Mouse (Mus musculus): Measurements from ENCODE around the gene Hmgcl.
A peak's percentile ranks its signal among the peaks of the same experiment; 100 is the strongest.
"Not testable (repeated sequence)": the region's sequence is repeated elsewhere in the genome, so short reads cannot be mapped to it uniquely, and the experiment has no call there.

Gene Hmgcl

GRCm38 (mm10) chr4:135926861-135927260, 19.4 kb upstream of the Hmgcl start:
- DNase-seq (ENCODE audit: extremely low spot score): no peak

DNA sequence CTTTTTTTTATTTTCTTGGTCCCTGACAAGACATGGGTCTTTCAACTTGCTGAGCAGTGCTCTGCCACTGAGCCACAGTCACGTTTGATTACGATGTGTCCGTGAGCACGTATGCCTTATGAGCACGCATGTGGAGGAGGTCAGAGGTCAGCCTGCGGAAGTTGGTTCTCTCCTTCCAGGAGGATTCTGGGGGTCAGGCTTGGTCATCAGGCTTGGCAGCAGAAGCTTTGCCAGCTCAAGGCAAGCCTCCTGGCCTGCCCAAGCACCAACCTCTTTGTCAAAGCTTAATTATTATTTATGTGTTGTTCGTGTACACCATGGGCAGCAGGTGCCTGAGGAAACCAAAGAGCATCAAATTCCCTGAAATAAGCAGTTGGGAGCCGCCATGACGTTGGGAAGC, 17.9 kb upstream of the Hmgcl start:
- no peak for DNase-seq (ENCODE audit: extremely low spot score)

GRCm38 (mm10) chr4:135929405-135929804, 16.8 kb upstream of the Hmgcl start:
- no peak for DNase-seq (ENCODE audit: extremely low spot score)

DNA sequence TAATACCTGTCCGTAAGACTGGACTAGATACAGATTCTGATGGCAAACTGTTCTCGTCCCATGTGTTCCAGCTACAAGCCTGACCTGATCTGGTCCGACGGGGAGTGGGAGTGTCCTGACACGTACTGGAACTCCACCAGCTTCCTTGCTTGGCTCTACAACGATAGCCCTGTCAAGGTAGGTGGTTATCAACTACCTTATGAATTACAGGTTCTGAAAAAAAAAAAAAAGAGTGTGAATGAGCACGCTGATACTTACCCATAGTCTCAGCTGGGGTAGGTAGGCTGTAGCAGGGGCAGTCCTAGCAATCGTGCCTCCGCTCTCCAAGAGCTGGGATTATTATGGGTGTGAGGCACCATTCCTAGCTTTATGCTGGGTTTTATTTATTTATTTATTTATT, 16.4 kb upstream of the Hmgcl start:
- DNase-seq (ENCODE audit: extremely low spot score): no peak

- no peak for DNase-seq (ENCODE audit: extremely low spot score)
Observed at GRCm38 (mm10) chr4:135930239-135930638, 16.0 kb upstream of the Hmgcl start.

GRCm38 (mm10) chr4:135931832-135932231, 14.4 kb upstream of the Hmgcl start:
- no peak for DNase-seq (ENCODE audit: extremely low spot score)

DNA sequence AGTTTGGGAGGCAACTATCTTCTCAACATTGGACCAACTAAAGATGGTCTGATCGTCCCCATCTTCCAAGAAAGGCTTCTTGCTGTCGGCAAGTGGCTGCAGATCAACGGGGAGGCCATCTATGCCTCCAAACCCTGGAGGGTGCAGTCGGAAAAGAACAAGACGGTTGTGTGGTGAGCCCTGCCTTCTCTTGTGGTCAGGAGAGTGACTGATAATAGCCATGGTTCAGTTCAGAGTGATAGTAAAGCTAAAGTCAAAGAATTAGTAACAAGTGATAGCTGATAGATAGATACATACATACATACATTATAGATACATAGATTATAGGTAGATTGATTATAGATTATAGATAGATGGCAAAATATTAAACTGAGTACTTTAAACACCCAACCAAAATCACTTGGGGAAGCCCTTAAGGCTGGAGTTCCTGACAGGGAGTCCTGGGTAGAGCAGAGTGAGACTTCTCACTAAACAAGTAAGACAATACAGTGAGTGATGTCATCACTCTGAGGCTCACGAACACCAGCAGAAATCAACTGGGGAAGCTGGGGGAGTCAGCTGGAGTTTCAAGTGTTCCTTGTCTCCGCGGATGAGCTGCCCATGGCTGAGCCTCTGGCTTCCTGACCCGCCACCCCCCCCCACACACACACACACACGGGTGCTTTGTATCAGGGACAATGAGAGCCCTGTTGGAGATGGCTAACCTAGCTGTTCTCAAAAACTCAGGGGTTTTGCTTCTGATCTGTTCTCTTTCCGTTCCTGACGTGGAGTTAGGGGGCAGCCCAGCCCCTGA, 11.3 kb upstream of the Hmgcl start:
- DNase-seq (ENCODE audit: extremely low spot score): no peak

- DNase-seq (ENCODE audit: extremely low spot score): no peak
Observed at GRCm38 (mm10) chr4:135935502-135935901, 10.7 kb upstream of the Hmgcl start.

DNA sequence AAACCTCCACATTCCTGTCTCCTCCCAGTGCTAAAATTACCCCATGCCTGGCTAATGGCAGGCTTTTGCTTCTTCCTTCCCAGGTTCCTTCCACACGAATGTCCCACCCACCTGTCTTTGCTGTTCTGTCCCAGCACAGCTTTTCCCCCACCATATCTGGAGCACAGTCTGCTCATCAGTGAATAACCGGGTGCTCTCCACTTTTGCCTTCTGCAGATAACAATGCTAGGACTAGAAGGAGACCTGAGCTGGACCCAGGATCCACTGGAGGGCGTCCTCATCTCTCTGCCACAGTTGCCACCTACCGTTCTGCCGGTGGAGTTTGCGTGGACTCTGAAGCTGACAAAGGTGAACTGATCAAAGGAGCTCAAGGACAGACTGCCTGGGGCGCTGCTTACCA, 7.4 kb upstream of the Hmgcl start:
- DNase-seq (ENCODE audit: extremely low spot score): no peak

GRCm38 (mm10) chr4:135941026-135941425, 5.2 kb upstream of the Hmgcl start:
- DNase-seq (ENCODE audit: extremely low spot score): not testable (repeated sequence)

- DNase-seq (ENCODE audit: extremely low spot score): no peak
Observed at GRCm38 (mm10) chr4:135942193-135942592, 4.1 kb upstream of the Hmgcl start.

DNA sequence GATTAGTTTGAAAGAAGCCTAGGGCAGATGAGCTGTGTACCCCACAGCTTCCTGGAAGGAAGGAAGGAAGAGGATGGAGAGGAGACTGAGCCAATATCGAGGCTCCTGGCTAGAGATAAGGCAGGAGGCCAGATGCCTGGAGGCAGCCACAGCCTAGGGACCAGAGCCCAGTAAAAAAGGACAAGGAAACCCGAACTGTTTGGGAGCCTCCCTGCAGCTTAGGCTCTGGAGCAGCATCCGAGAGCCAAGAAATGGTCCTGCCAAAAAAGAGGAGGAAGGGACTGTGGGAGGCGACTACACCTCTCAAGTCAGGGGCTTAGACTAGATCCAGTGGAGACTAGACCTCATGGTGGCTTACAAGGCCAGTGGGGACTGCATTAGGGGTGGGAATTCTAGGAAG, 2.9 kb upstream of the Hmgcl start:
- no peak for DNase-seq (ENCODE audit: extremely low spot score)

GRCm38 (mm10) chr4:135945706-135946105, 542 bp upstream of the Hmgcl start:
- DNase-seq (ENCODE audit: extremely low spot score): no peak

GRCm38 (mm10) chr4:135946659-135947301, 532 bp downstream of the Hmgcl start:
- no peak for DNase-seq (ENCODE audit: extremely low spot score)

- DNase-seq (ENCODE audit: extremely low spot score): no peak
Observed at GRCm38 (mm10) chr4:135948142-135948541, 1.9 kb downstream of the Hmgcl start.

DNA sequence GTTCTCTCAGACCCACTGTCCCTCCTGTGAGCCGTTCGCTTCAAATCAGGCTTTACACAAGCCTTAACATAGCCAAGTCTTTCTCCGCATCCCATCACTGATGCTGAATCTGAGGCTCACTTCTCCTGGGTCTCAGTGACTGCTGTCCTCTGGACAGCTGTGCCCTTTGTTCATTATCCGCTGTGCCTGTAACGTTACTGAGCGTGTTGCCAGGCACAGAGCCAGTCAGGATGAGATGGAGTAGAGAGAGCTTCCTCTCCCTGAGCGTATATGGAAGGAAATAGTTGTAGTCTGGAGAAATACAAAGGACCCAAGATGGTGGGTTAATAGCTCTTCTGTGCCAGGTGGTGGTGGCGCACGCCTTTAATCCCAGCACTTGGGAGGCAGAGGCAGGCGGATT, 3.2 kb downstream of the Hmgcl start:
- no peak for DNase-seq (ENCODE audit: extremely low spot score)

- no peak for DNase-seq (ENCODE audit: extremely low spot score)
Observed at GRCm38 (mm10) chr4:135949911-135950310, 3.7 kb downstream of the Hmgcl start.

- no peak for DNase-seq (ENCODE audit: extremely low spot score)
Observed at GRCm38 (mm10) chr4:135950365-135950764, 4.1 kb downstream of the Hmgcl start.

GRCm38 (mm10) chr4:135951505-135951904, 5.3 kb downstream of the Hmgcl start:
- no peak for DNase-seq (ENCODE audit: extremely low spot score)

GRCm38 (mm10) chr4:135953179-135953578, 6.9 kb downstream of the Hmgcl start:
- DNase-seq (ENCODE audit: extremely low spot score): no peak

DNA sequence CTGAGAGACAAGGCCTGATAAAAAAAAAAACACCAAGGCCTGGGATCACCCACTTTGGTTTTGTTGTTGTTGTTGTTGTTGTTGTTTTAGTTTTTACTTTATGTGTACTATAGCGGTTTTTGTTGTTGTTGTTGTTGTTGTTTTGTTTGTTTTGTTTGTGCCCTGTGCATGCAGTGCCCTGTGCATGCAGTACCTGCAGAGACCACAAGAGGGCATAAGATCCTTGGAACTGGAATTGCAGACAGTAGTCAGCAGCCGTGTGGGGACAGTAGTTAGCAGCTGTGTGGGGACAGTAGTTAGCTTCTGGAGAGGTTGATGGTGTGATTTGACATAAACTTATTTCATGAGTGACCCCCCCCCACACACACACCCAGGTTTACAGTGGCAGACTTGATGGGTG, 8.0 kb downstream of the Hmgcl start:
- peak; percentile 71 for DNase-seq (ENCODE audit: extremely low spot score)

DNA sequence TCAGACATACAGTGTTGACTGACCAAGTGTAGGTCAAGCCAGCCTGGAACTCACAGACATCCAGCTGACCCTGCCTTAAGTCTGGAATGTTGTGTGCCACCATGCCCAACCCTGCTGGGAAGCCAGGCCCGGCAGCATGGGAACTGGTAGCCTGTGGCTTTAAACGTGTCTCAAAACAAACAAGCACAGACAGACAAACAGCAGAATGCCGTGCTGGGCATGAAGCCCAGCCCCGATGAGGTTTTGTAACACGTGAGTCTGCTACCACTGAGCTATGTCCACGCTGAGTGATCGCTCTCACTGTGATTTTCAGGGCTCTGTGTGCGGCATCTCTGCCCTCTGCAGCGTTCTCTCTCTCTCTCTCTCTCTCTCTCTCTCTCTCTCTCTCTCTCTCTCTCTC, 9.6 kb downstream of the Hmgcl start:
- DNase-seq (ENCODE audit: extremely low spot score): no peak

DNA sequence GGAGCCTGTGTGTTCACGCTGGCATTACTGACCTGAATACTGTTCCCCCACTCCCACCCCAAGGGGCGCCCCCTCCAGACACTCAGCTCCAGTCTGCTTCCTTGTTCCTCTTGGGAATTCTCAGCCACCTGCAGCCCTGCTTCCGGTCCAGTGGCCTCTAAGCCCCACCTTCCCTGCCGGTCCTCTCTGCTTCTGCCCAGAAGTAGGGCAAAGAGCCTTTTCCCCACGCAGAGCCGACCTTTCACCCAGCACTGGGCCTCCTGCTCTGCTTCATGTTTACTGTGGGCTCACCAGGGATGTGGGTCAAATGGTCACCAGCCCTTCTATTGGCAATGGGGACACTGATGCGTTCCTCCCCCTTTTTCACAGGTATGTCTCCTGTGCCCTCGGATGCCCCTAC, 12.1 kb downstream of the Hmgcl start:
- DNase-seq (ENCODE audit: extremely low spot score): no peak

- DNase-seq (ENCODE audit: extremely low spot score): peak; percentile 74
Observed at GRCm38 (mm10) chr4:135960717-135961116, 14.5 kb downstream of the Hmgcl start.

All from embryo, embryonic 9.5 days (tissue).